Mouse (Mus musculus) embryonic facial prominence, embryonic 12.5 days (tissue): ENCODE data around the gene Scap. TPM values are rescaled to one million over a fixed set of nuclear protein-coding genes. Genes with fewer than 3 reads are reported as not detected.
A peak's percentile ranks its signal among the peaks of the same experiment; 100 is the strongest.
"Not testable (repeated sequence)": the region's sequence is repeated elsewhere in the genome, so short reads cannot be mapped to it uniquely, and the experiment has no call there.

Experiments
- ATAC-seq: fragments of 200-750 bp; cut with Nextera tagmentation; 2 replicates; pipeline ENCODE4 v1.8.0; 2017; ENCODE audit not compliant: insufficient number of reproducible peaks, insufficient read depth, low FRiP score, low TSS enrichment
- H3K27ac ChIP-seq: fragments of 300-500 bp; sonication (generic); 2 replicates; pipeline ENCODE4 v1.5.1; 2016; ENCODE audit warnings: mild to moderate bottlenecking
- H3K27me3 ChIP-seq: fragments of 300-500 bp; sonication (generic); 2 replicates; pipeline ENCODE4 v1.6.1; 2016; ENCODE audit warnings: mild to moderate bottlenecking, moderate library complexity
- H3K36me3 ChIP-seq: fragments of 300-500 bp; sonication (generic); 2 replicates; pipeline ENCODE4 v1.6.1; 2016; ENCODE audit warnings: mild to moderate bottlenecking
- H3K4me1 ChIP-seq: fragments of 300-500 bp; sonication (generic); 2 replicates; pipeline ENCODE4 v1.6.1; 2016
- H3K4me2 ChIP-seq: fragments of 300-500 bp; sonication (generic); replicated peaks from 2 replicates; pipeline ENCODE4 v1.6.1; 2016; ENCODE audit warnings: mild to moderate bottlenecking, moderate library complexity
- H3K4me3 ChIP-seq: fragments of 300-500 bp; sonication (generic); 2 replicates; pipeline ENCODE4 v1.5.1; 2016; ENCODE audit warnings: mild to moderate bottlenecking
- H3K9ac ChIP-seq: fragments of 300-500 bp; sonication (generic); 2 replicates; pipeline ENCODE4 v1.6.1; 2016; ENCODE audit warnings: mild to moderate bottlenecking, moderate library complexity
- H3K9me3 ChIP-seq: fragments of 300-500 bp; sonication (generic); 2 replicates; pipeline ENCODE4 v1.6.1; 2016; ENCODE audit warnings: mild to moderate bottlenecking, moderate library complexity
- WGBS: fragments of 180-500 bp; shearing (Covaris S2); methylation state at CpG from one replicate; pipeline ENCODE4 v1.1.7; 2016; 5-methylcytosine and 5-hydroxymethylcytosine counted together
- polyA plus RNA-seq: library from polyadenylated mRNA; unstranded; fragments of >200 nt; fragmentation: Nextera tagmentation; extraction: Ambion mirVana; gene quantifications from 2 replicates; pipeline ENCODE4 v1.2.1, GENCODE M21; 2016

Scap gene
- polyA plus RNA-seq, 1 experiment from 2014 or later, result 49.3 TPM

- H3K9me3 ChIP-seq, result no peaks in the 10 kb centered on the region
- no peaks in the 10 kb centered on the region for H3K4me1 ChIP-seq
- WGBS, result 89% methylated on average over 4 of the region's 4 CpGs
- no peaks in the 10 kb centered on the region for H3K27me3 ChIP-seq
- ATAC-seq, result no peak
- H3K9ac ChIP-seq, result no peak overlapping the region
- H3K4me2 ChIP-seq, result no peak overlapping the region
- H3K4me3 ChIP-seq, result no peak overlapping the region
- no peak overlapping the region for H3K27ac ChIP-seq
- peaks cover 71% of the 10 kb centered on the region for H3K36me3 ChIP-seq
These were observed 60.2 kb downstream of the Scap start for GRCm38 (mm10) chr9:110393295-110393694.

GRCm38 (mm10) chr9:110400650-110401049 lies 67.6 kb downstream of the Scap start:
- Histone ChIP-seq H3K36me3 (peaks cover 25% of the 10 kb centered on the region), H3K9ac (no peak overlapping the region)
- ATAC-seq, result no peak

GRCm38 (mm10) chr9:110402731-110403130 lies 69.6 kb downstream of the Scap start:
- no peak overlapping the region for H3K27ac ChIP-seq
- H3K4me1 ChIP-seq, result peaks cover 8% of the 10 kb centered on the region
- no peaks in the 10 kb centered on the region for H3K27me3 ChIP-seq
- no peak overlapping the region for H3K9ac ChIP-seq
- no peak overlapping the region for H3K4me3 ChIP-seq
- peaks cover 15% of the 10 kb centered on the region for H3K36me3 ChIP-seq
- ATAC-seq, result no peak
- H3K4me2 ChIP-seq, result no peak overlapping the region
- 93% methylated on average over 2 of the region's 2 CpGs for WGBS
- no peaks in the 10 kb centered on the region for H3K9me3 ChIP-seq

More at GRCm38 (mm10) chr9:110400650-110401049, 67.6 kb downstream of the Scap start:
- H3K27ac ChIP-seq, result no peak overlapping the region
- 90% methylated on average over 5 of the region's 5 CpGs for WGBS
- H3K4me3 ChIP-seq, result no peak overlapping the region
- no peaks in the 10 kb centered on the region for H3K9me3 ChIP-seq
- no peak overlapping the region for H3K4me2 ChIP-seq
- no peaks in the 10 kb centered on the region for H3K27me3 ChIP-seq
- no peaks in the 10 kb centered on the region for H3K4me1 ChIP-seq

GRCm38 (mm10) chr9:110403240-110403639 lies 70.2 kb downstream of the Scap start:
- not testable (repeated sequence) for H3K9me3 ChIP-seq, H3K9ac ChIP-seq, ATAC-seq, H3K4me2 ChIP-seq, H3K4me3 ChIP-seq, H3K27ac ChIP-seq, H3K4me1 ChIP-seq, H3K27me3 ChIP-seq
- WGBS, result 82% methylated on average over 4 of the region's 4 CpGs
- peaks cover 11% of the 10 kb centered on the region for H3K36me3 ChIP-seq

GRCm38 (mm10) chr9:110407311-110408098 lies 74.4 kb downstream of the Scap start:
- Histone ChIP-seq H3K4me1 (peaks cover 8% of the 10 kb centered on the region), H3K36me3 (no peaks in the 10 kb centered on the region), H3K9me3 (no peaks in the 10 kb centered on the region), H3K4me3 (peak overlapping the region; percentile 92), H3K27ac (peak overlapping the region; percentile 80; the same call in 1 of the 2 replicates), H3K27me3 (no peaks in the 10 kb centered on the region), H3K9ac (peak overlapping the region; percentile 91), H3K4me2 (peak overlapping the region; percentile 94)
- peak; percentile 29 for ATAC-seq
- 2% methylated on average over 41 of the region's 41 CpGs for WGBS

GRCm38 (mm10) chr9:110408099-110408773 lies 75.1 kb downstream of the Scap start, which contains the start of gene Ptpn23:
Gene Ptpn23 (minus strand): TSS chr9:110408213.
- Histone ChIP-seq H3K4me2 (peak within 1 kb of the TSS; percentile 94), H3K9ac (peak within 1 kb of the TSS; percentile 91), H3K27ac (peak within 1 kb of the TSS; percentile 80), H3K4me1 (peaks cover 8% of the 10 kb centered on the region), H3K27me3 (no peaks in the 10 kb centered on the region), H3K4me3 (peak within 1 kb of the TSS; percentile 92), H3K36me3 (no peaks in the 10 kb centered on the region), H3K9me3 (no peaks in the 10 kb centered on the region)
- WGBS, result 1% methylated on average over 39 of the region's 39 CpGs
- ATAC-seq, result peak; percentile 94

GRCm38 (mm10) chr9:110410908-110411887 lies 78.1 kb downstream of the Scap start:
- H3K4me2 ChIP-seq, result no peak overlapping the region
- no peaks in the 10 kb centered on the region for H3K36me3 ChIP-seq
- 38% methylated on average over 6 of the region's 6 CpGs for WGBS
- H3K9me3 ChIP-seq, result no peaks in the 10 kb centered on the region
- ATAC-seq, result no peak
- H3K4me3 ChIP-seq, result no peak overlapping the region
- peaks cover 8% of the 10 kb centered on the region for H3K4me1 ChIP-seq
- H3K9ac ChIP-seq, result no peak overlapping the region
- no peaks in the 10 kb centered on the region for H3K27me3 ChIP-seq
- no peak overlapping the region for H3K27ac ChIP-seq

- 83% methylated on average over 7 of the region's 7 CpGs for WGBS
- H3K4me3 ChIP-seq, result no peak overlapping the region
- H3K4me1 ChIP-seq, result no peaks in the 10 kb centered on the region
These were observed 79.8 kb downstream of the Scap start for GRCm38 (mm10) chr9:110412926-110413325.

GRCm38 (mm10) chr9:110413785-110414184 lies 80.7 kb downstream of the Scap start:
- Histone ChIP-seq H3K9me3 (no peaks in the 10 kb centered on the region), H3K9ac (no peak overlapping the region), H3K27me3 (no peaks in the 10 kb centered on the region), H3K36me3 (no peaks in the 10 kb centered on the region), H3K4me3 (no peak overlapping the region), H3K4me2 (no peak overlapping the region), H3K4me1 (no peaks in the 10 kb centered on the region), H3K27ac (no peak overlapping the region)
- no peak for ATAC-seq
- 53% methylated on average over 9 of the region's 9 CpGs for WGBS

More at GRCm38 (mm10) chr9:110412926-110413325, 79.8 kb downstream of the Scap start:
- no peaks in the 10 kb centered on the region for H3K9me3 ChIP-seq
- H3K9ac ChIP-seq, result no peak overlapping the region
- no peak overlapping the region for H3K27ac ChIP-seq
- ATAC-seq, result no peak
- no peaks in the 10 kb centered on the region for H3K27me3 ChIP-seq
- no peak overlapping the region for H3K4me2 ChIP-seq
- no peaks in the 10 kb centered on the region for H3K36me3 ChIP-seq

- Histone ChIP-seq H3K4me3 (no peak within 1 kb of the TSS), H3K27ac (no peak within 1 kb of the TSS), H3K4me1 (no peaks in the 10 kb centered on the region), H3K27me3 (no peaks in the 10 kb centered on the region), H3K36me3 (no peaks in the 10 kb centered on the region), H3K4me2 (no peak within 1 kb of the TSS), H3K9ac (no peak within 1 kb of the TSS), H3K9me3 (no peaks in the 10 kb centered on the region)
- no peak for ATAC-seq
- 90% methylated on average over 12 of the region's 12 CpGs for WGBS
These were observed 86.5 kb downstream of the Scap start, which contains the start of gene Ngp for GRCm38 (mm10) chr9:110419511-110420112. Gene Ngp (plus strand): TSS chr9:110419747.

- no peak overlapping the region for H3K9ac ChIP-seq
- peaks cover 53% of the 10 kb centered on the region for H3K36me3 ChIP-seq
These were observed 98.2 kb downstream of the Scap start for GRCm38 (mm10) chr9:110431241-110431640.

More at GRCm38 (mm10) chr9:110431241-110431640, 98.2 kb downstream of the Scap start:
- no peak for ATAC-seq
- WGBS, result 88% methylated on average over 8 of the region's 8 CpGs
- no peaks in the 10 kb centered on the region for H3K27me3 ChIP-seq
- no peaks in the 10 kb centered on the region for H3K4me1 ChIP-seq
- no peak overlapping the region for H3K4me2 ChIP-seq
- no peak overlapping the region for H3K4me3 ChIP-seq
- H3K9me3 ChIP-seq, result no peaks in the 10 kb centered on the region
- H3K27ac ChIP-seq, result no peak overlapping the region
